Mouse (Mus musculus) midbrain, embryonic 16.5 days (tissue): ENCODE measurements around the gene Taf15. TPM values are rescaled to one million over a fixed set of nuclear protein-coding genes. Genes with fewer than 3 reads are reported as not detected.
A peak's percentile ranks its signal among the peaks of the same experiment; 100 is the strongest.

Source experiments
- ATAC-seq: fragments of 200-750 bp; cut with Nextera tagmentation; 2 replicates; pipeline ENCODE4 v1.8.0; 2017; ENCODE audit warnings: moderate TSS enrichment
- H3K27ac ChIP-seq: fragments of 300-500 bp; sonication (generic); 2 replicates; pipeline ENCODE4 v1.5.1; 2014; ENCODE audit warnings: mild to moderate bottlenecking, low read length, mixed read lengths
- H3K27me3 ChIP-seq: fragments of 300-500 bp; sonication (generic); 2 replicates; pipeline ENCODE4 v1.6.1; 2014; ENCODE audit warnings: low read depth, low read length, mixed read lengths; ENCODE audit not compliant: control insufficient read depth, insufficient read depth
- H3K36me3 ChIP-seq: fragments of 300-500 bp; sonication (generic); 2 replicates; pipeline ENCODE4 v1.6.1; 2014; ENCODE audit warnings: mild to moderate bottlenecking, low read length, moderate library complexity, mixed read lengths; ENCODE audit not compliant: control insufficient read depth, insufficient read depth
- H3K4me1 ChIP-seq: fragments of 300-500 bp; sonication (generic); 2 replicates; pipeline ENCODE4 v1.6.1; 2014; ENCODE audit warnings: mild to moderate bottlenecking, low read length, mixed read lengths; ENCODE audit not compliant: control insufficient read depth, insufficient read depth
- H3K4me2 ChIP-seq: fragments of 300-500 bp; sonication (generic); 2 replicates; pipeline ENCODE4 v1.6.1; 2014; ENCODE audit warnings: mild to moderate bottlenecking, low read length, mixed read lengths
- H3K4me3 ChIP-seq: fragments of 300-500 bp; sonication (generic); 2 replicates; pipeline ENCODE4 v1.5.1; 2014; ENCODE audit warnings: low read depth, mild to moderate bottlenecking, low read length, moderate library complexity, mixed read lengths
- H3K9ac ChIP-seq: fragments of 300-500 bp; sonication (generic); 2 replicates; pipeline ENCODE4 v1.6.1; 2014; ENCODE audit warnings: low read depth, low read length, mixed read lengths
- H3K9me3 ChIP-seq: fragments of 300-500 bp; sonication (generic); replicated peaks from 2 replicates; pipeline ENCODE4 v1.6.1; 2014; ENCODE audit warnings: mild to moderate bottlenecking, low read length, mixed read lengths; ENCODE audit not compliant: control insufficient read depth, poor library complexity, severe bottlenecking
- WGBS: fragments of 180-500 bp; shearing (Covaris S2); extraction: QIAGEN DNeasy Blood & Tissue Kit; methylation state at CpG from one replicate; pipeline ENCODE4 v1.1.7; 2014; 5-methylcytosine and 5-hydroxymethylcytosine counted together
- polyA plus RNA-seq: library from polyadenylated mRNA; unstranded; fragments of >200 nt; fragmentation: Nextera tagmentation; extraction: Ambion mirVana; gene quantifications from 2 replicates; pipeline ENCODE4 v1.2.1, GENCODE M21; 2015

The Taf15 gene
- polyA plus RNA-seq, 1 experiment from 2014 or later, result 10.9 TPM

GRCm38 (mm10) chr11:83441235-83441634 lies 31.7 kb upstream of the Taf15 start:
- no peak overlapping the region for H3K9ac ChIP-seq
- H3K36me3 ChIP-seq, result no peaks in the 10 kb centered on the region
- H3K9me3 ChIP-seq, result no peaks in the 10 kb centered on the region
- peaks cover 10% of the 10 kb centered on the region; the same call in 1 of the 2 replicates for H3K4me1 ChIP-seq
- no peak overlapping the region for H3K4me2 ChIP-seq
- H3K4me3 ChIP-seq, result no peak overlapping the region
- ATAC-seq, result no peak
- WGBS, result 41% methylated on average over 7 of the region's 7 CpGs
- no peak overlapping the region for H3K27ac ChIP-seq
- H3K27me3 ChIP-seq, result peaks cover 43% of the 10 kb centered on the region

DNA sequence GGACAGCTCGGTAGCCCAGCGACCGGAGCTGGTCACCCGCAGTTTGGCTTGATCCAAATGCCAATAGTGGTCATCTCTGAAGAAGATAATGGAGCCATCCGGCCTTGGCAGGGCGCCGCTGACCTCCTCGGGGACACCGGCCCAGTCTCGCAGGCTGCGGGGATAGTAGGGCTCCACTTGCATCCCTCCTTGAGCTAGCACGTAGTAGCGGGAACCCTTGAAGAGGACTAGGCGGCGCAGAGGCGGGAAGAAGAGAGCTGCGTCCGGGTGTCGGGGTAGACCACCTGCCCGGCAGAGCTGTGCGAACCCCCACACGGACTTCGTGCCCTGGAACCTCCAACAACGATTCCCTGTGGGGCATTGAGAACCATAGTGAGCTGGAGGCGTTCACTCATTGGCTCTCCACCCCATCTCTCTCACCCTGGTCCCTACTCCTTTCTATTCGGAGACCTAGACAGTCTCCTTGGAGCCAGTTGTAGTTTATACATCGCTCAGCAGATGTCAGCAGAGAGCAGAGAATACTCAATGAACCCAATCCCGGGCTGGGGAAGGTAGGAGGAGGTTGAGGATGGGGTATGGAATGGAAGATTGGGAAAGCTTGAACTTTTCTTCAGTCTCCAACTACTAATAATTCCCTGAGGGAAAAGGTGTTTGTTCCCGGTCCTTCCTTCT lies 30.2 kb upstream of the Taf15 start:
- WGBS, result 15% methylated on average over 29 of the region's 29 CpGs
- H3K4me2 ChIP-seq, result peak overlapping the region; percentile 53
- ATAC-seq, result peak; percentile 25; the same call in 1 of the 2 replicates
- H3K9me3 ChIP-seq, result no peaks in the 10 kb centered on the region
- H3K4me1 ChIP-seq, result peaks cover 10% of the 10 kb centered on the region; the same call in 1 of the 2 replicates
- peaks cover 43% of the 10 kb centered on the region for H3K27me3 ChIP-seq
- peak overlapping the region; percentile 20 for H3K4me3 ChIP-seq
- H3K36me3 ChIP-seq, result no peaks in the 10 kb centered on the region
- no peak overlapping the region for H3K27ac ChIP-seq
- H3K9ac ChIP-seq, result peak overlapping the region; percentile 46; the same call in 1 of the 2 replicates

- peaks cover 11% of the 10 kb centered on the region; the same call in 1 of the 2 replicates for H3K4me1 ChIP-seq
- no peak overlapping the region for H3K4me3 ChIP-seq
- H3K9me3 ChIP-seq, result no peaks in the 10 kb centered on the region
- no peak overlapping the region for H3K9ac ChIP-seq
- no peak overlapping the region for H3K27ac ChIP-seq
- no peaks in the 10 kb centered on the region for H3K36me3 ChIP-seq
- no peak overlapping the region for H3K4me2 ChIP-seq
- H3K27me3 ChIP-seq, result peaks cover 43% of the 10 kb centered on the region
- ATAC-seq, result no peak
- 13% methylated on average over 7 of the region's 7 CpGs for WGBS
Observed at GRCm38 (mm10) chr11:83443824-83444223, 29.1 kb upstream of the Taf15 start.

DNA sequence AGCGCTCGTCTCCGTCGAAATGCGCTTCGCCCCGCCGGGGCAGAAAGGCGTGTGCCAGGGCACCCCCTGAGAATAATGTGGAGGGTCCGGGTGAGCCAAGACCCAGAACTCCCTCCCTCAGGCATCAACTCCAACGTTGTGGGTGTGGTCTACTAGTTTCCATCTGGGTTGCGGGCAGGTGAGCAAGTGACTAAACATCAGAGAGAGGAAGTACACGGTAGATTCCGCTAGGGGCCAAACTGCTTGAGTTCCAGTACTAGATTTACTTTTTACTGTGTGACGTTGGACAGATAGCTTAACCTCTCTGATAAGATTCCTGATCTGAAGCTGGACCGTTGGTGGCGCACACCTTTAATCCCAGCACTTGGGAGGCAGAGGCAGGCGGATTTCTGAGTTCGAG lies 27.9 kb upstream of the Taf15 start:
- Histone ChIP-seq H3K4me2 (peak overlapping the region; percentile 37), H3K4me1 (peaks cover 12% of the 10 kb centered on the region; the same call in 1 of the 2 replicates), H3K36me3 (no peaks in the 10 kb centered on the region), H3K27me3 (peaks cover 43% of the 10 kb centered on the region), H3K4me3 (peak overlapping the region; percentile 19), H3K9ac (0 out of 2 replicates have a peak overlapping the region, but pooled peaks have one; percentile 31), H3K27ac (no peak overlapping the region), H3K9me3 (no peaks in the 10 kb centered on the region)
- no peak for ATAC-seq
- 33% methylated on average over 19 of the region's 19 CpGs for WGBS

- no peak overlapping the region for H3K4me2 ChIP-seq
- WGBS, result 85% methylated on average over 10 of the region's 10 CpGs
- H3K4me3 ChIP-seq, result no peak overlapping the region
- no peak overlapping the region for H3K9ac ChIP-seq
- no peak for ATAC-seq
- H3K36me3 ChIP-seq, result no peaks in the 10 kb centered on the region
- peaks cover 10% of the 10 kb centered on the region; the same call in 1 of the 2 replicates for H3K4me1 ChIP-seq
- no peaks in the 10 kb centered on the region for H3K9me3 ChIP-seq
- no peak overlapping the region for H3K27ac ChIP-seq
- H3K27me3 ChIP-seq, result peaks cover 30% of the 10 kb centered on the region
Observed at GRCm38 (mm10) chr11:83447612-83448011, 25.3 kb upstream of the Taf15 start.

DNA sequence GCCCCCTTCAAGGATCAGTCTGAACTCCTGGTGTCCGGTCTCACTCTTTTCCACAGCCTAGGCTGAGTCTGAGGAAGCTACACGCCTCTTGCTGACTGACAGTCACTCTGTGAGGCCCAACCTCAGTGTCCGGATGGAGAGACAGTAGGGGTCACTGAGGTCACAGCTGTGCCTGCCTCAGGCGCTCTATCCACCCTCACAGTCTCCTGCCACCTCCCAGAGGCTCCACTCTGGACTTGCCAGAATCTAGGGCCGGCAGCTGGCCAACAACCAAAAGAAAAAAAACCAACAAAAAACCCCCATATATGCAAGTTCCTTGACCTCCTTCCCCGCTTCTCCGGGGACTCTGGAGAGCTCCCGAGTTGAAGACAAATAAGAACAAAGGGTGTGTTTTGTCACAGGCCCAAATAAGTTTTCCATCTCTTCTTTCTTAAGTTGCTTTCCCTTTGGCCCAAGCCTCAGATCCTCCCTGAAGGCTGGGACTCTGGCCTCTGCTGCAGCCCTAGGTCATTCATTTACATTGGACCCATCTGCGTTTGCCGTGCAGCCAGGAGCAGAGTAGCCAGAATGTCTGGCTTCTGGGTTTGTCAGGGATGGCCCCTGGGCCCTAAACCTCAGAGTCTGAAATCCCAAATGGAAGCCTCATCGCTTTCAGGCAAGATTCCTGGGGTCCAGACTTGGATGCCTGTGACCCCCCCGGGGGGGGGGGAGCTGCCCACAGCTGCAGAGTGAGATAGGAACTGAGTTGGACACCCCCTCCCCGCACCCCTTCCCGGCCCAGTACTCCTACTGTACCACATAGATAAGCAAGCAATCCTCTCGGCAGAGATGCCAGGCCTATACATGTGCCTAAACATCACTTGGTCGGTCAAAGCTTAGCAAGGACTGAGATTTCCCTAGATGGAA lies 24.6 kb upstream of the Taf15 start:
- peaks cover 27% of the 10 kb centered on the region for H3K27me3 ChIP-seq
- H3K9ac ChIP-seq, result no peak overlapping the region
- no peaks in the 10 kb centered on the region for H3K9me3 ChIP-seq
- no peak overlapping the region for H3K27ac ChIP-seq
- peaks cover 8% of the 10 kb centered on the region; the same call in 1 of the 2 replicates for H3K4me1 ChIP-seq
- ATAC-seq, result no peak
- no peaks in the 10 kb centered on the region for H3K36me3 ChIP-seq
- no peak overlapping the region for H3K4me3 ChIP-seq
- 50% methylated on average over 16 of the region's 16 CpGs for WGBS
- H3K4me2 ChIP-seq, result no peak overlapping the region

- H3K36me3 ChIP-seq, result no peaks in the 10 kb centered on the region
- no peak overlapping the region for H3K4me2 ChIP-seq
- H3K4me3 ChIP-seq, result no peak overlapping the region
- no peak overlapping the region for H3K27ac ChIP-seq
- peaks cover 8% of the 10 kb centered on the region; the same call in 1 of the 2 replicates for H3K4me1 ChIP-seq
- peaks cover 20% of the 10 kb centered on the region for H3K27me3 ChIP-seq
- no peaks in the 10 kb centered on the region for H3K9me3 ChIP-seq
- H3K9ac ChIP-seq, result no peak overlapping the region
- ATAC-seq, result no peak
Observed at GRCm38 (mm10) chr11:83448927-83449236, 24.0 kb upstream of the Taf15 start.

GRCm38 (mm10) chr11:83449298-83449697 lies 23.6 kb upstream of the Taf15 start:
- Histone ChIP-seq H3K27me3 (peaks cover 16% of the 10 kb centered on the region), H3K4me2 (no peak overlapping the region), H3K9ac (no peak overlapping the region), H3K36me3 (no peaks in the 10 kb centered on the region), H3K9me3 (no peaks in the 10 kb centered on the region), H3K4me1 (peaks cover 8% of the 10 kb centered on the region; the same call in 1 of the 2 replicates), H3K27ac (no peak overlapping the region), H3K4me3 (no peak overlapping the region)
- ATAC-seq, result no peak
- WGBS, result 75% methylated on average over 4 of the region's 4 CpGs

GRCm38 (mm10) chr11:83450550-83450949 lies 22.3 kb upstream of the Taf15 start:
- H3K9me3 ChIP-seq, result no peaks in the 10 kb centered on the region
- H3K4me3 ChIP-seq, result no peak overlapping the region
- WGBS, result 24% methylated on average over 1 of the region's 1 CpGs
- no peak for ATAC-seq
- no peak overlapping the region for H3K27ac ChIP-seq
- H3K27me3 ChIP-seq, result peaks cover 4% of the 10 kb centered on the region
- H3K4me2 ChIP-seq, result no peak overlapping the region
- no peaks in the 10 kb centered on the region for H3K36me3 ChIP-seq
- peaks cover 2% of the 10 kb centered on the region; the same call in 1 of the 2 replicates for H3K4me1 ChIP-seq
- H3K9ac ChIP-seq, result no peak overlapping the region
